Mouse (Mus musculus) embryonic stem cell, embryonic (primary cell): ENCODE results near the gene Apof.

Source experiments
- CTCF ChIA-PET, 4 experiments: fragments of 300-600 bp in 2 of 4; fragments of 350-600 bp in 2 of 4; sonication (Branson Sonifier 250); formaldehyde crosslinking; loops; one replicate each; lab custom pipeline; 2022; ENCODE audit warnings: inconsistent platforms in 2 of 4; lab: Charles Lee
- POLR2A ChIA-PET, 4 experiments: fragments of 300-600 bp in 2 of 4; fragments of 350-600 bp in 2 of 4; sonication (Branson Sonifier 250); formaldehyde crosslinking; loops; one replicate each; lab custom pipeline; 2022; ENCODE audit warnings: antibody characterized with exemption in 4 of 4, inconsistent platforms in 1 of 4; lab: Charles Lee

The Apof gene

DNA sequence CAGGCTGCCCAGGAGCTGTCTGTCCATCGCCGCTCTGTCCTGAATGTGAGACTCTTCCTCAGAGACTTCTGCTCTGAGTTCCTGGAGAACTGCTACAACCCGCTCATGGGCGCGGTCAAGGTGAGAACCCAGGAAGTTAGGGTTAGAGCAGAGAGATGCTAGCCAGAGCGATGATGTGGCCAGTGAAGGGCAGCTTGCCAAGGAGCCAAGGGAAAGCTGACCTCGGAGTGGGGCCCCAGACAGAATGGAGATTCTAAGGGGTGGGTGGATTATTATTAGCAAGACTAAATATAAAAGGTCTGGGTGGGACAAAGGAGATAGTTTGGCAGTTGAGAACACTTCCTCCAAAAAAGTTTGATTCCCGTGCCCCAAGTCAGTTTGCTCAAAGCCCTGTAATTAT, 25.2 kb upstream of the Apof start:
- ChIA-PET POLR2A (interaction anchor here in 3 of 4 experiments (0.6 to 2.7 kb wide), 18 partner anchors 9 to 226 kb away, joined by 3 to 9 read pairs (median 4); partner anchors contain the start of genes Cnpy2 (in 2 of the 3), Apon (in 1 of the 3), Baz2a (in 1 of the 3) and Gls2 (in 1 of the 3)), CTCF (interaction anchor here in 3 of 4 experiments (0.7 to 1.4 kb wide), 5 partner anchors 10 to 67 kb away, joined by 3 to 5 read pairs (median 4); partner anchors contain the start of genes Stat2 (in 1 of the 3) and Timeless (in 1 of the 3))

DNA sequence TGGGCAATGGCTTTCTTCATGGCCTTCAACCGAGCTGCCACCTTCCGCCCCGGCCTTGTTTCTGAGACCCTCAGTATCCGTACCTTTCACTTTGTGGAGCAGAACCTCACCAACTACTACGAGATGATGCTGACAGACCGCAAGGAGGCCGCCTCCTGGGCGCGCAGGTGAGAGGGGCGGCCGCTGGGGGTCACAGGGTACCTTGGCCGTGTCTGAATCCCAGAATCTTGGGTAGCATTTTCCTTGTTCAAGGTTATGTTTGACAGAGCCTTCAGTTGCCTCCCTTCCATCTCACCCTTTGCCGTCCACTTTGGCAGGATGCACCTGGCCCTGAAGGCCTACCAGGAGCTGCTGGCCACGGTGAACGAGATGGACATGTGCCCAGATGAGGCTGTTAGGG, 24.4 kb upstream of the Apof start:
- POLR2A ChIA-PET = interaction anchor here in 2 of 4 experiments (0.6 to 2.6 kb wide), 8 partner anchors 9 to 152 kb away, joined by 3 to 8 read pairs (median 4); partner anchors contain the start of genes Apon (in 1 of the 2), Baz2a (in 1 of the 2) and Cnpy2 (in 1 of the 2)
- CTCF ChIA-PET = no interaction called here

DNA sequence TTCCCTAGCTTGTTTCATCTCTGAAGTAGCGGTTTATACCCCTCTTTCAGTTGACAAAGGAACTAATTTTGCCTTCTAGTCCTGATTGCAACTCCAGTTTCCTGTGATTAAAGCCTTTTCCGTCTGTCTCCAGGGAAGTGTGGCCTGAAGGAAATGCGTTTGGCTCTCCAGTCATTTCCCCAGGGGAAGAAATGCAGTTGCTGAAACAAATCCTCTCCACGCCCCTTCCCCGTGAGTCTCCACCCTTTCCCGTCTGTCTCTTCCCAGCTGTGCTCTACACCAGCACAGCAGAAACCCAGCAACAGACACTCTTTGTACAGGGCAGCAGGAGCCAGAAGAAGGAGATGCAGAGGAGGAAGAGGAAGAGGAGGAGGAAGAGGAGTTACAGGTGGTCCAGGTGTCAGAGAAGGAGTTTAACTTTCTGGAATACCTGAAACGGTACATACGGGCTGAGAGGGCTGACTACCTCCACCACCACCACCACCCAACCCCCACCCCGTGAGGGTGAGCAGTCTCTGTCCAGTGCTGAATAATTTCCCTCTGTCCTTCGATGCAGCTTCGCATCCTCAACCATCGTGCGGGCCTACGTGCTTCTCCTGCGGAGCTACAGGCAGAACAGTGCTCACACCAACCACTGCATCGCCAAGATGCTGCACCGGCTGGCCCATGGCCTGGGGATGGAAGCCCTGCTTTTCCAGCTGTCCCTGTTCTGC, 21.3 kb upstream of the Apof start:
- POLR2A ChIA-PET = interaction anchor here (0.5 to 6.4 kb wide), 49 partner anchors 8 to 956 kb away, joined by 3 to 39 read pairs (median 4); partner anchors contain the start of genes Stat2 (in 3 of the 4), Gls2 (in 2 of the 4), Pan2 (in 2 of the 4) and Apof (in 1 of the 4)

DNA sequence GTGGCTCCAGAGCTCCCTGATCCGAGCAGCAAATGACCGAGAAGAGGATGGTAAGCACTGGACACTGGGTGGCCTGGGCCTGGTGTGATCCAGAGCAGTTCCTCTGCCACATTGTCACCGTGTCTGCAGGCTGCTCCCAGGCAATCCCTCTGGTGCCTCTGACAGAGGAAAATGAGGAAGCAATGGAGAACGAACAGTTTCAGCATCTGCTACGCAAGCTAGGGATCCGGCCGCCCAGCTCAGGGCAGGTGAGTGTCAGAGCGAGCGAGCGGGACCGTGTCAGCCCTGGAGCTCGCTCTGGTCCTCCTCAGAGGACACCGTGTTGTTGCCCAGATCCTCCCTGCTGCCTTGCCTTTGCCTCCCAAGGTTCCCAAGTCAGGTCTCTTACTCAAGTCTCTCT, 17.9 kb upstream of the Apof start:
- ChIA-PET CTCF (interaction anchor here in 3 of 4 experiments (0.5 to 0.9 kb wide), 3 partner anchors 16 to 191 kb away, joined by 3 to 4 read pairs (median 3); no protein-coding TSS in a partner anchor), POLR2A (interaction anchor here (1.0 to 6.4 kb wide), 14 partner anchors 8 to 297 kb away, joined by 3 to 39 read pairs (median 5); partner anchors contain the start of genes Stat2 (in 2 of the 4), Timeless (in 2 of the 4), Apof (in 1 of the 4) and Gls2 (in 1 of the 4))

More for the DNA sequence above, 21.3 kb upstream of the Apof start:
- CTCF ChIA-PET = interaction anchor here in 3 of 4 experiments (0.5 to 1.7 kb wide), 15 partner anchors 9 to 264 kb away, joined by 3 to 6 read pairs (median 3); partner anchors contain the start of genes Stat2 (in 2 of the 3) and Baz2a (in 1 of the 3)

DNA sequence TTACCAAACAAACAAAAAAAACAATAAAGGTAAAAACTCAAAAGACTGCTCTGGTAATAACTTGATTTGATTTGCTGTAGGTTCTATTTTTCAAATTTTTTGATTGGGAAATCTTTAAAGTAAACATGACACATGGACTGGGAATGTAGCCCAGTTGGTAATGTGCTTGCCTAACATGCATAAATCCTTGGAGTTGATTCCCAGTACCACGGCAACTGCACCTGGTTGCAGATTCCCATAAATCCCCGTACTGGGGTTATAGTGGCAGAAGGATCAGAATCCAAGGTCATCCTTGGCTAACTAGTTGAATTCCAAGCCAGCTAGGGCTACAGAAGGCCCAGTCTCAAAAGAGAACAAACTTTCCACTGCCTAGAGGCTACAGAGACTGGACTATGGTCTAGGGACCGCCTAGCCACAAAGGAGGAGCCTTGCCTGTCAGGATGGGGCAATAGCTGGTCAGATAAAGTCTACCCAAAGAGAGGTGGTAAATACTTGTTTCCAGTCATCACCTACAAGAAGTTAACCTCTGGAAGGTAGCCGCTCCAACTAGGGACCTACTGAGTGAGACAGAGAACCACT, 14.7 kb upstream of the Apof start, which contains the start of gene Apon:
Gene Apon, plus strand, starts transcription at position 420 of the 579 bp plus-strand sequence.
- POLR2A ChIA-PET = interaction anchor here in 3 of 4 experiments (0.7 to 3.4 kb wide), 6 partner anchors 10 to 460 kb away, joined by 3 to 18 read pairs (median 4); partner anchors contain the start of gene Stat2 (in 2 of the 3)
- CTCF ChIA-PET = no interaction called here

DNA sequence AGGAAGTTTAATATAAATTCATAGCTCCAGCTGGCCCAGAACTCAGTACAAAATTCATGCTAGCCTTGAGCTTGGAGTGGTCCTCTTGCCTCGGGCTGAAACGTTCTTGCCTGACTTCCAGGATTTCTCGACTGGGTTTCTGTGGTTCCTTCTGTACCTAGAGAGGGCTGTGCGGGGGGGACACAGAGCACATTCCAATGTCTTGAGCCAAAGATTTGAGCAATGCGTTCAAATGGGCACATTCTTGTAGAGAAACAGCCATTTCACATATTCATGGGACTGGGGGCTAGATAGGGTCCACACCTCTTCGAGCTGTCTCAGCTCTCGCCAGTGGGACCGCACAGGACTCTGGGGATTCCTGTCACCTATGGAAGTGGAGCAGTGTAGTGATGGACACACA, 12.5 kb upstream of the Apof start:
- ChIA-PET POLR2A (interaction anchor here in 2 of 4 experiments (0.6 to 2.5 kb wide), 9 partner anchors 9 to 1126 kb away, joined by 3 to 10 read pairs (median 5); partner anchors contain the start of genes Pan2 (in 2 of the 2) and Stat2 (in 1 of the 2)), CTCF (interaction anchor here in 1 of 4 experiments (1.9 kb wide), 1 partner anchor 43 kb away, joined by 7 read pairs; no protein-coding TSS in a partner anchor)

DNA sequence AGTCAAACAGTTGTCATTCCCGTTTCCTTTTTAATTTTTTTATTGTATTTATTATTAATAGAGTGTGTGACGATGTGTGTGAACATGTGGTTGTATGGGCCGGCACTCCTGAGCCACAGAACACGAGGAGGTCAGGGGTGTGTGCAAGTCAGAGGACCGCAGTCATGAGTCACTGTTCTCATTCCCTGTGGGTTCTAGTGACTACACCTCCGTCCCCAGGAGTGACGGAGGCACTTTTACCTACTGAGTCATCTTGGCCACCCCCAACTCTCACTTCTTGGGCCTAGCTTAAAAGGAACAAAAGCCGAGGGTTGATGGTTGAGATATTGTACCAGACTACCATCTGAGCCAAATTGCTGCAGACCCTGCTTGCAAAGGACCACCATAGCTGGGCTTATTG, 12.1 kb upstream of the Apof start:
- ChIA-PET CTCF (interaction anchor here in 1 of 4 experiments (0.5 to 1.9 kb wide), 3 partner anchors 14 to 43 kb away, joined by 3 to 7 read pairs (median 3); partner anchors contain the start of gene Stat2), POLR2A (interaction anchor here in 3 of 4 experiments (0.5 to 2.5 kb wide), 10 partner anchors 9 to 1127 kb away, joined by 3 to 10 read pairs (median 6); partner anchors contain the start of genes Stat2 (in 2 of the 3), Gls2 (in 1 of the 3) and Pan2 (in 1 of the 3))

DNA sequence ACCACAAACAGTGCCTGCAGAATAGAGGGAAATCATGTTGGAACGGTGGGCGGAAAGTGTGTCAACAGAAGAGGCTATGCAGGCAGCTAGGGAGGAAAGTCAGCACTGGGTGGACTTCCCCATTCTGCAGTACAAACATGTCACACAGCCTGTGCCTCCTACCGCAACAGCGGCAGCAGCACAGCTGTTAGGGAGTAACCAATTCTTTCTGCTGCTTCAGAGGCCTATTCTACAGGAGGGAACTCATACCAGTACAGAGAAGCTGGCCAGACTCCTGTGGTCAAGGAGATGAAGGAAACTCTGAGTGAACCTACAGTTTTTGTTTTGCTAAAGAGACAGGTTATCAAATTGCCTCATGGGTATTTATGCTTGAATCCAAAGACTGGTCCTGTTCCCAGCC, 9.5 kb upstream of the Apof start:
- ChIA-PET POLR2A (interaction anchor here in 3 of 4 experiments (0.6 to 2.5 kb wide), 11 partner anchors 8 to 63 kb away, joined by 3 to 15 read pairs (median 3); partner anchors contain the start of genes Stat2 (in 2 of the 3), Cnpy2 (in 1 of the 3) and Pan2 (in 1 of the 3)), CTCF (interaction anchor here in 1 of 4 experiments (0.8 to 1.5 kb wide), 2 partner anchors 12 to 37 kb away, joined by 3 to 7 read pairs; partner anchors contain the start of gene Stat2)

DNA sequence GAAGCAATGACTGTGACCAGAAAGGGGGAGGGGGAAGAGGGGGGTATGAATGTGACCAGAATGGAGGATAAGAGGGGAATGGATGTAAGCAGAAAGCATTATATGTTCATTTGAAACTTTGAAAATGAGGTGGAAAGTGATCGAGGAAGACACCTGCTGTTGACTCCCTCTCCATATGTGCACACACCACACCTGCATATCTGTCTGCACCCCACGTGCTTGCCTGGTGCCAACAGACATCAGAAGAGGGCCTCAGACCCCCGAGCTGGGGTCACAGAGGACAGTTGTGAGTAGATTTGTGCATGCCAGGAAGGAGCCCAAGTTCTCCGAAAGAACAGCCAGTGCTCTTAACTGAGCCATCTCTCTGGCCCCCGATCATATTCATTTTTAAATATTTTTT, 8.5 kb upstream of the Apof start:
- ChIA-PET POLR2A (interaction anchor here in 3 of 4 experiments (0.6 to 2.5 kb wide), 8 partner anchors 10 to 234 kb away, joined by 3 to 15 read pairs (median 4); partner anchors contain the start of genes Stat2 (in 2 of the 3), Myl6 (in 1 of the 3) and Pan2 (in 1 of the 3)), CTCF (interaction anchor here in 1 of 4 experiments (1.5 kb wide), 1 partner anchor 11 kb away, joined by 7 read pairs; the partner anchor contains the start of gene Stat2)

DNA sequence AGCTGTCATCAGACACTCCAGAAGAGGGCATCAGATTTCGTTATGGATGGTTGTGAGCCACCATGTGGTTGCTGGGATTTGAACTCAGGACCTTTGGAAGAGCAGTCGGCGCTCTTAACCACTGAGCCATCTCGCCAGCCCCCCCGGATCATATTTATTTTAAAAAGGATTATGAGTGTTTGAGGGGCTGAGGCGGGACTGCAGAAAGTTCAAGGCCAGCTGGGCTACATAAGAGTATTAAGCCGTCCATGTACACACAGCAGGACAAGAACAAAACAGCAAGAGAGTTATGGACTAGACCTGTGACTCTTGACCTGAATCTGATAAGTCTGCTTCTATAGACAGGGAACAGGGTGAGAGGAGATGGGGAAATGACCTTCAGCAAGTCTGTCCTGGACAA, 8.1 kb upstream of the Apof start:
- ChIA-PET POLR2A (interaction anchor here in 2 of 4 experiments (0.8 to 1.3 kb wide), 6 partner anchors 10 to 84 kb away, joined by 3 read pairs; partner anchors contain the start of gene Stat2 (in 1 of the 2)), CTCF (interaction anchor here in 1 of 4 experiments (0.6 kb wide), 1 partner anchor 30 kb away, joined by 5 read pairs; no protein-coding TSS in a partner anchor)

DNA sequence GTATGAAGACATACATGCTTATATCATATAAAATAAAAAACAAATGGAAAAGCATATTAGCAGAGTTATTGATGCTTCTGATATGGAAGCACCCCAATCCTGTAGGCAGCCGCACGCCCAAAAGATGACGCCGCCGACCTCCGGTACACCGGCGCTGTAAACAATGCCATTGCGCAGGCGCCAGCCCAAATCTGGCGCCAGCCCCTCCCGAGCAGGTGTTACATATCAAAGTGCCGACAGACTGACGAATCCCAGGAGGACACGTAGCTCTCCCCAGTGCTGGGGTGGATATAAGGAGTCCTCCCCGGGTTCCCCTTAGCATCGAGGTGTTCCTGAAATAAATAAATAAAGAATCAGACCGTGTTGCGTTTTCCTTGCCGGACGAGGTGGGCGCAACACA, 6.2 kb upstream of the Apof start:
- CTCF ChIA-PET = interaction anchor here in 2 of 4 experiments (0.7 to 1.0 kb wide), 2 partner anchors 10 to 21 kb away, joined by 3 read pairs; no protein-coding TSS in a partner anchor
- POLR2A ChIA-PET = interaction anchor here in 3 of 4 experiments (0.6 to 1.7 kb wide), 24 partner anchors 8 to 356 kb away, joined by 3 to 10 read pairs (median 4); partner anchors contain the start of genes Cnpy2 (in 2 of the 3), Gls2 (in 1 of the 3), Naca (in 1 of the 3) and Pa2g4 (in 1 of the 3)

DNA sequence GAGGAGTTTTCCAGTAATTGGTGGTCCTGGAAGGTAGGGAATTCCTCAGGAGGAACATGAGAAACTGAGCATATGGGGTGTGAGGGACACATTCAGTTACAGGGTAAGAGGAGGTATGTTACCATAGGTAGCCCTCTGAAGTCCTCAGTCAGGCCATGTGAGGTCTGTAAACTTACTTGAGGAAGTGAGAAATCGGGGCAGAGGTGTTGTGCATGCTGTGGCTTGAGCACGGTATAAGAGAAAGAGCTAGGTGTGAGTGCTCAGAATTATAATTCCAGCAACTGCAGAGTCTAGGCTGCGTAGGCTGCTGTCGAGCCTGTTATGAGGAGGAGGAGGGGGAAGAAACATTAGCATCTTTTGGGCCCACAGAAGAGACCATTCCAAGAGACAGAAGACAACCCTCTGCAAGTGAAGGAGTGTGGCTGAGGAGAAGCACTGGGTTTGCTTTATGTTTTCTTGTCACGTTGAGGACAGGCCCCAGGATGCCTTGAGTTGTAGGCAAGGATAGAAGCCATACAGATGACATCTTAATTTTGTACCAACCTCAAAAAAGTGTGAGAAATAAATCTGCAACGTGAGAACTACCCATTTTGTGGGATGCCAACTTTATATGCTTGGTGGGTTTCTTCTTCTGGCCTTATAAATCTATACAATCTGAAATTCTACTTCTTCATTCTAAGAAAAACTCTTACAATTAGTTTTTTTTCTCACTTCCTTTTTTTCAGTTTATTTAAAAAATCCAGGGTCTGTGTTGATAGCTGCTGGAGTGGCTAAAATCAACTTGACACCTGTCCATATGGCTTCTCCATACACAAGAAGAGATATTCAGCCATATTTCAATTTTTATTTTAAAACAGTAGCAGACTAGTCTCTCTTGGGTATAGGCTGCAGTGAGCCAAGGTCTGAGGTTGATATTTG, 4.8 kb upstream of the Apof start:
- CTCF ChIA-PET = no interaction called here
- POLR2A ChIA-PET = interaction anchor here in 2 of 4 experiments (0.9 to 1.7 kb wide), 10 partner anchors 8 to 231 kb away, joined by 3 to 10 read pairs (median 3); partner anchors contain the start of genes Pan2 (in 2 of the 2), Cnpy2 (in 1 of the 2) and Naca (in 1 of the 2)

DNA sequence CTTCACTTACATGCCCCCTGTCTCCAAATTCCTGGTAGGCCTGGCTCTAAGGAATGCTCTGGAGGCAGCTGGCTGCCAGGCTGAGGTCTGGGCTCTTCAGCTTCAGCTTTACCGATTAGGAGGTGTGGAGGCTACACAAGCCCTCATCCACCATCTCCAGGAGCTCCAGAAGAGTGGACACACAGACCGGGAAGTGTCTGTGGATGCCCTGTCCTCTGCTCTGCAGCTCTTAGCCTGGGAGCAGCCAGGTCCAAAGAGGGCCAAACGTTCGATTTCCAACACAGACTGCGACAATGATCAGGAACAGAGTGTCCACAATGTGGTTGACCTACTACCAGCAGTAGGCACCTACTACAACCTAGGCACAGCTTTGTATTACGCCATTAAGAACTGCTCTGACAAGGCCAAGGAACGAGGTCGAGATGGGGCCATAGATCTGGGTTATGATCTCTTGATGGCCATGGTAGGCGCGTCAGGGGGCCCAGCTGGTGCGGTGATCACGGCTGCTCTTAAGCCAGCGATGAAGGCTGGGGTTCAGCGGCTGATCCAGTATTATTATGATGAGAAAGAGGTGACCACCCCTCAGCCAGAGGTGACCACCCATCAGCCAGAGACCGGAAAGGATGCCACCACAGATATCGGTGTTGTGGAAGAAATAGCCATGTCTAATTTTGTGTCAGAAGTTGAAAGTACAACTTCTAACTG, 887 bp downstream of the Apof start:
- ChIA-PET CTCF (interaction anchor here (0.5 to 1.4 kb wide), 12 partner anchors 14 to 171 kb away, joined by 3 to 22 read pairs (median 5); partner anchors contain the start of genes Nabp2 (in 2 of the 4), Rnf41 (in 2 of the 4) and Pan2 (in 1 of the 4)), POLR2A (interaction anchor here in 3 of 4 experiments (0.5 to 5.8 kb wide), 66 partner anchors 9 to 633 kb away, joined by 3 to 58 read pairs (median 6); partner anchors contain the start of genes Cnpy2 (in 3 of the 3), Pan2 (in 3 of the 3), Atp5b (in 2 of the 3) and Naca (in 2 of the 3))

DNA sequence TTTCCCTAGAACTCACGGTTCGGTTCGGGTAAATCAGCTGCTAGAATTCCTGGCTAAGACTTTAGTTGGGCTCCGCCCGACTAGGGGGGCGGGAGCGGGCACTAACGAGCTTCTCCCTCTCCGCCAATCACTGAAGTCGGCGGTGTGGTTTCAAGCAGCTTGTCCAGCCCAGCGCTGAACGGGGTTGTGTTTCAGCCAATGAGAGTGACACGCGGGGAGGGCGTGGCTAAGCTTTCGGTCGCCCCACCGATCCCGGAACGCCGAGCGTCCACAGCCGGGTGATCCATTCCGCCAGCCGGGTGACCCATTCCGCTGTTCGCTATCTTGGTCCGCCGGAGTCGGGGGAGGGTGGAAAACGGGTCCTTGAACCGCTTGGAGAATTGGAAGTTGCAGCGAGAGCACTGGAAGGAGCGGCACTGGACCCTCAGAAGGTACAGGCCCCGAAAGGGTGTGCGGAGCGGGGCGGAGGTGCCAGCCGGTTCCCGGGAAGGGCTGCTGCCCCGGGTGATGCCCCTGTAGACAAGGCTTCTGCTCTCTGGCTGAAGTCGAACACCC, 1.9 kb downstream of the Apof start, which contains the start of gene Stat2:
Gene Stat2, plus strand, starts transcription at position 273 of the 555 bp plus-strand sequence.
- POLR2A ChIA-PET = interaction anchor here (0.5 to 5.8 kb wide), 112 partner anchors 8 to 733 kb away, joined by 3 to 58 read pairs (median 4); partner anchors contain the start of genes Gls2 (in 3 of the 4), Pan2 (in 3 of the 4), Rnf41 (in 3 of the 4) and Apon (in 2 of the 4)
- CTCF ChIA-PET = interaction anchor here in 3 of 4 experiments (0.5 to 1.5 kb wide), 34 partner anchors 11 to 325 kb away, joined by 3 to 22 read pairs (median 4); partner anchors contain the start of genes Nabp2 (in 2 of the 3), Rnf41 (in 2 of the 3), Baz2a (in 1 of the 3) and Erbb3 (in 1 of the 3)
